Comparison of ENCODE assay signal across 7 mouse cellular contexts in the genomic region with DNA sequence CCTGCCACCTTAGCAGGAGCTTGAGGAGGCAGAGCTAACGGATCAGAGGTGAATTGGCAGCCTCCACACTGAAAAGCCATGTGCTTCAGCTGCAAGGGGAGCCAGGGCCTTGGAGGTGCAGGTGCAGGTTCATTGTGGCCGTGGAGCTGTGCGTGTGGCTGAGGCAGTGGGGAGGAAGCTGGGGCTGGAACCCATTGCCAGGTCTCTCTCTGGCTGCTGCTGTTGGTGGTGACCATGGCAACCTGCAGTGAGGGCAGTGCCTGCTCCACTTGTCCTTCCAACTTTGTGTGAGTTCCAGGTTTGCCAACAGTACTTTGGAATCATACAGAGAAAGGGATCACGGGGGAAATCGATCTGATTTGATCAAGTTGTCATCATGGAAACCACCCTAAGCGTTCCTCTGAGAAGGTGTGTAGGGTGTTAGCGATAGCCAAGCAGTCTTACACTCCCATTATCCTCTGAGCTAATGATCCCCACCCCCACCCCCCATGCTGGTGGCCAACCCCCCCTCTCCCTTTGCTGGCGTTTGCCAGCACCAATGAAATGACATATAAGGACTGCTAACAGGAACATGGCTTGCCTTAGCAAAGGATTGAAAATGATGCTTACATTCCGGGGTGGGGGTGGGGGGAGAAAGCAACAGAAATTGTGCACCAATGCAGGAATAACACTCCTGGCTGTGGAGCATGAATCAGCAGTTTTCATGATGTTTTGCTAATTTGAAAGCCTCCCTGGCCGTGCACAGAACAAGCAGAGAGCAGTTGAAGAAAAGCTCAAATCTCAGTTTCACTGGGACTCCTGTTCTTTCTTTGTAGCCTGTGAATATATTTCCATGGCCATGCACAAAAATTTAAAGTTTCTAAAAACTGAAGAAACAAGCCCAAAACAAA.
DNase-seq lines count a peak whose midpoint lies in the region; ATAC-seq and TF ChIP-seq lines count a peak whose summit lies in the region.

No protein-coding gene starts in this region.

- no peak overlapping the region for H3K27ac ChIP-seq in left cerebral cortex, adult 2 months
- no peak overlapping the region for H3K27ac ChIP-seq in embryonic facial prominence, embryonic 14.5 days (replicated peaks; ENCODE audit: low read depth, low read length)

- no peaks in the 10 kb centered on the region for H3K9me3 ChIP-seq in embryonic facial prominence, embryonic 14.5 days (ENCODE audit: control insufficient read depth, low read length)

- no peaks in the 10 kb centered on the region for H3K36me3 ChIP-seq in embryonic facial prominence, embryonic 14.5 days (ENCODE audit: control insufficient read depth, insufficient read depth, low read length)

- no peaks in the 10 kb centered on the region for H3K27me3 ChIP-seq in embryonic facial prominence, embryonic 14.5 days (replicated peaks; ENCODE audit: control insufficient read depth, insufficient read depth, low read length)

- intact Hi-C loops in left cerebral cortex, adult 2 months (cut with DNase I), result loop anchor here (5.0 kb wide), 1 partner anchor 44 kb away; no protein-coding TSS in a partner anchor

- TF ChIP-seq CTCF in left cerebral cortex, adult 2 months (IDR thresholded peaks at IDR 0.05), result no peak

- H3K4me3 ChIP-seq in left cerebral cortex, adult 2 months, result no peak overlapping the region
- no peak overlapping the region for H3K4me3 ChIP-seq in embryonic facial prominence, embryonic 14.5 days (ENCODE audit: low read depth, low read length)

- 38% methylated on average over 10 of the region's 10 CpGs for WGBS in embryonic facial prominence, embryonic 14.5 days

- no peak for ATAC-seq in embryonic facial prominence, embryonic 14.5 days (ENCODE audit: low read depth)
- peak; percentile 32 for ATAC-seq in megakaryocyte progenitor cell, adult 5-6 weeks (replicated peaks; ENCODE audit: poor library complexity)

- peak; percentile 23 to 40 for DNase-seq in left cerebral cortex, adult 2 months (ENCODE audit: extremely low spot score in 1 of 2, low spot score in 2 of 2)
- DNase-seq in left cerebral cortex, adult 11 months (ENCODE audit: low spot score), result no peak
- DNase-seq in R1 (ENCODE audit: low read depth, low spot score), result peak; percentile 72
- DNase-seq in embryonic facial prominence, embryonic 14.5 days (ENCODE audit: low spot score), result no peak
- no peak for DNase-seq in gastrocnemius, adult 8-10 months (ENCODE audit: low spot score in 2 of 2)
- DNase-seq in cerebellum, adult 9-10 months, result no peak

- no peak overlapping the region for H3K9ac ChIP-seq in embryonic facial prominence, embryonic 14.5 days (ENCODE audit: low read depth, low read length)

- H3K4me1 ChIP-seq in embryonic facial prominence, embryonic 14.5 days (ENCODE audit: control insufficient read depth, insufficient read depth, low read length), result peaks cover 8% of the 10 kb centered on the region

- 0 out of 2 replicates have a peak overlapping the region, but pooled peaks have one; percentile 4 for H3K4me2 ChIP-seq in embryonic facial prominence, embryonic 14.5 days (ENCODE audit: low read depth, low read length)

Comparison
In these comparisons a context has a peak if more than half of its experiments do, and no peak if none do; other contexts are left out.
1. DNase-seq: peak in left cerebral cortex, adult 2 months (2 of 2) and R1 (single experiment); none in left cerebral cortex, adult 11 months (single experiment), embryonic facial prominence, embryonic 14.5 days (single experiment), gastrocnemius, adult 8-10 months (0 of 2) and cerebellum, adult 9-10 months (single experiment).